Mouse (Mus musculus): ENCODE results near the gene Tma16.

GRCm38 (mm10) chr8:66488556-66488955 is 2.2 kb upstream of the Tma16 start:
- TF ChIP-seq POLR2A (IDR thresholded peaks at IDR 0.05; ENCODE audit: borderline replicate concordance, control insufficient read depth, low read depth, low read length) = no peak
- no peak for TF ChIP-seq CTCF (IDR thresholded peaks at IDR 0.05; ENCODE audit: control insufficient read depth, insufficient read depth, low read length)
